Mouse (Mus musculus): Measurements from ENCODE around the gene Bag5.

GRCm38 (mm10) chr12:111737370-111737769 is 24.3 kb upstream of the Bag5 start:
- TF ChIP-seq CTCF (IDR thresholded peaks at IDR 0.05; ENCODE audit: extremely low read depth, insufficient read depth, low read length) (no peak), POLR2A (IDR thresholded peaks at IDR 0.05; ENCODE audit: extremely low read depth, insufficient read depth, low read length) (no peak)

Data from cortical plate, adult 2 months (tissue).